Mouse (Mus musculus) MEL (cell line): ENCODE data around the gene 4930558C23Rik. TPM values are rescaled to one million over a fixed set of nuclear protein-coding genes. Genes with fewer than 3 reads are reported as not detected.
"Not testable (repeated sequence)": the region's sequence is repeated elsewhere in the genome, so short reads cannot be mapped to it uniquely, and the experiment has no call there.

Source experiments
- DNase-seq: peaks from one replicate; pipeline ENCODE4 v3.0.0; 2011; ENCODE audit warnings: low read depth, low spot score
- H3K27ac ChIP-seq: 2 replicates; pipeline ENCODE4 v1.5.1; 2012; ENCODE audit warnings: low read depth, mild to moderate bottlenecking, control low read depth, low read length, moderate library complexity; ENCODE audit not compliant: control insufficient read depth
- H3K27me3 ChIP-seq, 2 experiments: fragments of 150-350 bp in 1 of 2; sonication (generic) in 1 of 2; 2 replicates each; pipeline ENCODE4 v1.6.1; 2012; ENCODE audit warnings: low read length in 2 of 2, mild to moderate bottlenecking in 2 of 2, improper control_type of control experiment in 1 of 2, moderate library complexity in 1 of 2; ENCODE audit not compliant: insufficient read depth in 2 of 2, control insufficient read depth in 1 of 2
- H3K36me3 ChIP-seq, 2 experiments: 2 replicates each; pipeline ENCODE4 v1.6.1; 2012 to 2014; ENCODE audit warnings: low read length in 2 of 2, improper control_type of control experiment in 1 of 2, inconsistent platforms in 1 of 2, mild to moderate bottlenecking in 1 of 2; ENCODE audit not compliant: insufficient read depth in 2 of 2, control insufficient read depth in 1 of 2
- H3K4me1 ChIP-seq, 2 experiments: fragments of 150-350 bp in 1 of 2; sonication (generic) in 1 of 2; 2 replicates each; pipeline ENCODE4 v1.6.1; 2012; ENCODE audit warnings: low read length in 2 of 2, improper control_type of control experiment in 1 of 2, mild to moderate bottlenecking in 1 of 2; ENCODE audit not compliant: insufficient read depth in 2 of 2, control insufficient read depth in 1 of 2
- H3K4me3 ChIP-seq, 2 experiments: fragments of 150-350 bp in 1 of 2; sonication (generic) in 1 of 2; 2 replicates each; pipeline ENCODE4 v1.5.1; 2012; ENCODE audit warnings: low read depth in 2 of 2, low read length in 2 of 2, mild to moderate bottlenecking in 2 of 2, moderate library complexity in 2 of 2, control low read depth in 1 of 2, improper control_type of control experiment in 1 of 2; ENCODE audit not compliant: control insufficient read depth in 1 of 2, insufficient read depth in 1 of 2
- H3K79me2 ChIP-seq: 2 replicates; pipeline ENCODE4 v1.6.1; 2012; ENCODE audit warnings: mild to moderate bottlenecking, low read length, moderate library complexity; ENCODE audit not compliant: control insufficient read depth, poor library complexity, insufficient read depth
- H3K9ac ChIP-seq: 2 replicates; pipeline ENCODE4 v1.6.1; 2012; ENCODE audit warnings: low read depth, mild to moderate bottlenecking, control low read depth, low read length, moderate library complexity; ENCODE audit not compliant: control insufficient read depth, poor library complexity, severe bottlenecking
- H3K9me3 ChIP-seq: fragments of 150-350 bp; sonication (generic); replicated peaks from 2 replicates; pipeline ENCODE4 v1.6.1; 2012; ENCODE audit warnings: mild to moderate bottlenecking, low read length, improper control_type of control experiment, moderate library complexity; ENCODE audit not compliant: insufficient read depth
- BHLHE40 ChIP-seq: IDR thresholded peaks from 2 replicates; pipeline ENCODE4 v1.6.1; 2012; ENCODE audit warnings: low read depth, mild to moderate bottlenecking, inconsistent platforms, low read length, improper control_type of control experiment, borderline replicate concordance
- CHD1 ChIP-seq: IDR thresholded peaks from 2 replicates; pipeline ENCODE4 v1.6.1; 2012; ENCODE audit warnings: low read depth, mild to moderate bottlenecking, inconsistent platforms, low read length, improper control_type of control experiment
- CHD2 ChIP-seq: IDR thresholded peaks from 2 replicates; pipeline ENCODE4 v1.6.1; 2011; ENCODE audit warnings: low read length, improper control_type of control experiment
- CTCF ChIP-seq, 3 experiments: IDR thresholded peaks in 2 of 3; conservative IDR thresholded peaks in 1 of 3; 2 replicates each; pipeline ENCODE4 v1.5.1; 2011 to 2012; ENCODE audit warnings: low read length in 3 of 3, low read depth in 2 of 3, mild to moderate bottlenecking in 2 of 3, improper control_type of control experiment in 1 of 3, inconsistent platforms in 1 of 3, mixed read lengths in 1 of 3, moderate library complexity in 1 of 3; ENCODE audit not compliant: control insufficient read depth in 1 of 3, insufficient read depth in 1 of 3, poor library complexity in 1 of 3, severe bottlenecking in 1 of 3
- ELF1 ChIP-seq: IDR thresholded peaks from 2 replicates; pipeline ENCODE4 v1.6.1; 2014; ENCODE audit warnings: low read depth, mild to moderate bottlenecking, inconsistent platforms, low read length, improper control_type of control experiment, moderate library complexity
- GABPA ChIP-seq: IDR thresholded peaks from 2 replicates; pipeline ENCODE4 v1.6.1; 2012; ENCODE audit warnings: low read depth, mild to moderate bottlenecking, inconsistent platforms, low read length, improper control_type of control experiment, moderate library complexity
- GATA1 ChIP-seq: IDR thresholded peaks from 2 replicates; pipeline ENCODE4 v1.6.1; 2011; ENCODE audit warnings: low read depth, low read length, improper control_type of control experiment
- HCFC1 ChIP-seq: IDR thresholded peaks from 2 replicates; pipeline ENCODE4 v1.6.1; 2012; ENCODE audit warnings: low read depth, mild to moderate bottlenecking, inconsistent platforms, low read length, improper control_type of control experiment, moderate library complexity
- JUND ChIP-seq: IDR thresholded peaks from 2 replicates; pipeline ENCODE4 v1.6.1; 2011; ENCODE audit warnings: low read depth, mild to moderate bottlenecking, improper control_type of control experiment, low read length
- MAZ ChIP-seq: IDR thresholded peaks from 2 replicates; pipeline ENCODE4 v1.6.1; 2012; ENCODE audit warnings: low read depth, mild to moderate bottlenecking, inconsistent platforms, low read length, improper control_type of control experiment
- MEF2A ChIP-seq: IDR thresholded peaks from 2 replicates; pipeline ENCODE4 v1.6.1; 2014; ENCODE audit warnings: low read depth, mild to moderate bottlenecking, inconsistent platforms, low read length, improper control_type of control experiment; ENCODE audit not compliant: poor library complexity, insufficient replicate concordance, severe bottlenecking; ENCODE audit errors: extremely low read depth
- MXI1 ChIP-seq: IDR thresholded peaks from 2 replicates; pipeline ENCODE4 v1.6.1; 2011; ENCODE audit warnings: mild to moderate bottlenecking, low read depth, low read length, improper control_type of control experiment
- MYB ChIP-seq: IDR thresholded peaks from 2 replicates; pipeline ENCODE4 v1.6.1; 2011; ENCODE audit warnings: mild to moderate bottlenecking, low read depth, low read length, improper control_type of control experiment
- NRF1 ChIP-seq: IDR thresholded peaks from 2 replicates; pipeline ENCODE4 v1.6.1; 2014; ENCODE audit warnings: low read depth, mild to moderate bottlenecking, inconsistent platforms, low read length, improper control_type of control experiment, moderate library complexity; ENCODE audit not compliant: poor library complexity, insufficient read depth, severe bottlenecking
- SMC3 ChIP-seq: IDR thresholded peaks from 2 replicates; pipeline ENCODE4 v1.6.1; 2011; ENCODE audit warnings: low read depth, low read length, improper control_type of control experiment
- UBTF ChIP-seq: IDR thresholded peaks from 2 replicates; pipeline ENCODE4 v1.6.1; 2012; ENCODE audit warnings: low read depth, mild to moderate bottlenecking, inconsistent platforms, low read length, improper control_type of control experiment, moderate library complexity, borderline replicate concordance; ENCODE audit not compliant: insufficient read depth
- ZC3H11A ChIP-seq: IDR thresholded peaks from 2 replicates; pipeline ENCODE4 v1.6.1; 2012; ENCODE audit warnings: low read depth, mild to moderate bottlenecking, inconsistent platforms, low read length, improper control_type of control experiment
- ZKSCAN1 ChIP-seq: IDR thresholded peaks from 2 replicates; pipeline ENCODE4 v1.6.1; 2012; ENCODE audit warnings: low read depth, mild to moderate bottlenecking, inconsistent platforms, low read length, improper control_type of control experiment, moderate library complexity
- ZMIZ1 ChIP-seq: IDR thresholded peaks from 2 replicates; pipeline ENCODE4 v1.6.1; 2012; ENCODE audit warnings: low read depth, mild to moderate bottlenecking, inconsistent platforms, low read length, improper control_type of control experiment, moderate library complexity
- ZNF384 ChIP-seq: IDR thresholded peaks from 2 replicates; pipeline ENCODE4 v1.6.1; 2012; ENCODE audit warnings: low read depth, mild to moderate bottlenecking, inconsistent platforms, low read length, improper control_type of control experiment
- polyA plus RNA-seq, 2 experiments: library from polyadenylated mRNA; stranded (reverse) in 1 of 2; unstranded in 1 of 2; fragments of >175 nt in 1 of 2; fragments of >200 nt in 1 of 2; gene quantifications; 2 replicates each; pipeline versions ENCODE4 v1.2.1 to v1.2.4; 2012; ENCODE audit warnings: low replicate concordance in 2 of 2, low read depth in 1 of 2; ENCODE audit not compliant: insufficient read length in 2 of 2, insufficient read depth in 1 of 2, missing spikeins in 1 of 2
- total RNA-seq: library from RNA; depleted of rRNA; stranded (reverse); fragments of 300-350 nt; gene quantifications from 2 replicates; pipeline ENCODE4 v1.2.3, GENCODE M21; 2012

4930558C23Rik gene
- total and polyA plus RNA-seq, 3 experiments = not detected

DNA sequence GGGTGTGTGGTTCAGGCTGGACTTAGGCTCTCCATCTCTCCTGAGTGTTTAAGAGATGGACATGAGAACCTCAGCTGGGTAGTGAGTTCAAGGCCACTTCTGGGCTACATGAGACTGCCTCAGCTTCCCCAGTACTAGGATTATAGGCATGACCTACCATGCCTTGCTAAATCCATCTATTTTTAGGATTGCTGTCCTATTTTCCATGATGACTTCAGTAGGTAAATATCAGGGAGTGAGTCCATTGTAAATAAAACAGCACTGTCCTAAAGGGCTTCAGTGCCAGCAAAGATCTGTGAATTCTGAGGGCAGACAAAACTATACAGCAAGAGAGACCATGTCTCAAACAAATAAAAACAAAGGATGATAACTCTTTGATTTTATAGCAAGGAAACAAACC, 37.0 kb upstream of the 4930558C23Rik start:
- TF ChIP-seq ZKSCAN1 = no peak
- TF ChIP-seq HCFC1 = no peak
- TF ChIP-seq MEF2A = no peak
- no peak for TF ChIP-seq MAZ
- no peak for TF ChIP-seq NRF1
- no peak for TF ChIP-seq JUND
- no peaks in the 10 kb centered on the region for H3K27me3 ChIP-seq
- no peak overlapping the region for H3K4me3 ChIP-seq
- no peaks in the 10 kb centered on the region for H3K9me3 ChIP-seq
- no peak for DNase-seq
- H3K79me2 ChIP-seq = peaks cover 42% of the 10 kb centered on the region
- H3K36me3 ChIP-seq = peaks cover 6 to 13% of the 10 kb centered on the region in 2 experiments
- peaks cover 0 to 11% of the 10 kb centered on the region in 2 experiments; a peak in 2 of 4 replicates for H3K4me1 ChIP-seq
- H3K27ac ChIP-seq = no peak overlapping the region
- H3K9ac ChIP-seq = no peak overlapping the region

DNA sequence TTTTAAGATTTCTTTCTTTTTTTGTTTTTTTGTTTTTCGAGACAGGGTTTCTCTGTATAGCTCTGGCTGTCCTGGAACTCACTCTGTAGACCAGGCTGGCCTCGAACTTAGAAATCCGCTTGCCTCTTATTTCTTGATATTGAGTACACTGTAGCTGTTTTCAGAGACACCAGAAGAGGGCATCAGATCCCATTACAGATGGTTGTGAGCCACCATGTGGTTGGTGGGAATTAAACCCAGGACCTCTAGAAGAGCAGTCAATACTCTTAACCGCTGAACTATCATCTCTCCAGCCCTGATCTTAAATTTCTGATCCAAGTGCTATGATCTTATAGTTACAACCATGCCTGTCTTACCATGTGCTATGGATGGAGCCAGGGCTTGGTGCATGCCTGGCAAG, 36.0 kb upstream of the 4930558C23Rik start:
- H3K27me3 ChIP-seq, H3K27ac ChIP-seq: not testable (repeated sequence)
- peaks cover 0 to 11% of the 10 kb centered on the region in 2 experiments; a peak in 2 of 4 replicates for H3K4me1 ChIP-seq
- peaks cover 41% of the 10 kb centered on the region for H3K79me2 ChIP-seq
- H3K36me3 ChIP-seq = peaks cover 4 to 13% of the 10 kb centered on the region in 2 experiments; a peak in 3 of 4 replicates
- TF ChIP-seq CTCF (IDR thresholded peaks at IDR 0.05 in 2 of 3, conservative IDR thresholded peaks at IDR 0.05 in 1 of 3; ENCODE audit: control insufficient read depth in 1 of 3, insufficient read depth in 1 of 3, low read depth in 2 of 3, low read length in 3 of 3, poor library complexity in 1 of 3, severe bottlenecking in 1 of 3) = 0 out of 6 replicates have a peak, but pooled peaks of 1 of the 3 experiments have one; percentile 13
- TF ChIP-seq, all 39 proteins: peak for 1; not testable (repeated sequence) for 38
- DNase-seq, H3K9me3 ChIP-seq, H3K9ac ChIP-seq, H3K4me3 ChIP-seq: not testable (repeated sequence)

GRCm38 (mm10) chr3:95435561-95435960, 32.9 kb upstream of the 4930558C23Rik start:
- Histone ChIP-seq H3K79me2 (peaks cover 32% of the 10 kb centered on the region), H3K36me3 (peaks cover 0 to 21% of the 10 kb centered on the region in 2 experiments; a peak in 2 of 4 replicates), H3K27ac (no peak overlapping the region), H3K9ac (peak overlapping the region; percentile 81; the same call in 1 of the 2 replicates), H3K4me3 (peak overlapping the region in 1 of 2 experiments; percentile 62; a peak in 2 of 4 replicates)
- TF ChIP-seq CHD1 (no peak), ZC3H11A (no peak), UBTF (no peak), ZMIZ1 (no peak), MXI1 (no peak), SMC3 (no peak), HCFC1 (no peak), BHLHE40 (no peak), ELF1 (no peak), GATA1 (no peak), MYB (no peak), ZNF384 (no peak), GABPA (no peak), CHD2 (no peak)
- TF ChIP-seq, all 39 proteins: peak for 0
- Histone ChIP-seq H3K4me1 (peaks cover 5 to 11% of the 10 kb centered on the region in 2 experiments; a peak in 3 of 4 replicates), H3K9me3 (no peaks in the 10 kb centered on the region), H3K27me3 (no peaks in the 10 kb centered on the region)
- peak; percentile 69 for DNase-seq
